Mouse (Mus musculus) neural tube, embryonic 11.5 days (tissue): Measurements from ENCODE around the gene Gm44511. TPM values are rescaled to one million over a fixed set of nuclear protein-coding genes. Genes with fewer than 3 reads are reported as not detected.
A peak's percentile ranks its signal among the peaks of the same experiment; 100 is the strongest.
"Not testable (repeated sequence)": the region's sequence is repeated elsewhere in the genome, so short reads cannot be mapped to it uniquely, and the experiment has no call there.

Experiments used
- ATAC-seq: fragments of 200-750 bp; cut with Nextera tagmentation; 2 replicates; pipeline ENCODE4 v1.8.0; 2017; ENCODE audit warnings: moderate number of reproducible peaks, mild to moderate bottlenecking, moderate TSS enrichment, moderate library complexity; ENCODE audit not compliant: insufficient read depth, low FRiP score, low TSS enrichment
- DNase-seq: peaks from one replicate; pipeline ENCODE4 v3.0.0-alpha.2; 2015; ENCODE audit warnings: low spot score
- H3K27ac ChIP-seq: fragments of 300-500 bp; sonication (generic); 2 replicates; pipeline ENCODE4 v1.5.1; 2014; ENCODE audit warnings: low read depth, mild to moderate bottlenecking, low read length
- H3K27me3 ChIP-seq: fragments of 300-500 bp; sonication (generic); 2 replicates; pipeline ENCODE4 v1.6.1; 2014; ENCODE audit warnings: mild to moderate bottlenecking, low read length, mixed read lengths; ENCODE audit not compliant: control insufficient read depth, insufficient read depth
- H3K36me3 ChIP-seq: fragments of 300-500 bp; sonication (generic); 2 replicates; pipeline ENCODE4 v1.6.1; 2014; ENCODE audit warnings: mild to moderate bottlenecking, low read length, moderate library complexity, mixed read lengths; ENCODE audit not compliant: control insufficient read depth, insufficient read depth
- H3K4me1 ChIP-seq: fragments of 300-500 bp; sonication (generic); 2 replicates; pipeline ENCODE4 v1.6.1; 2014; ENCODE audit warnings: low read length, mixed read lengths; ENCODE audit not compliant: control insufficient read depth, insufficient read depth
- H3K4me2 ChIP-seq: fragments of 300-500 bp; sonication (generic); 2 replicates; pipeline ENCODE4 v1.6.1; 2014; ENCODE audit warnings: low read depth, mild to moderate bottlenecking, moderate library complexity
- H3K4me3 ChIP-seq: fragments of 300-500 bp; sonication (generic); 2 replicates; pipeline ENCODE4 v1.5.1; 2014; ENCODE audit warnings: low read depth, low read length
- H3K9ac ChIP-seq: fragments of 300-500 bp; sonication (generic); 2 replicates; pipeline ENCODE4 v1.6.1; 2014; ENCODE audit warnings: mild to moderate bottlenecking, low read length
- H3K9me3 ChIP-seq: fragments of 300-500 bp; sonication (generic); 2 replicates; pipeline ENCODE4 v1.6.1; 2016; ENCODE audit warnings: low read length; ENCODE audit not compliant: control insufficient read depth
- WGBS: fragments of 180-500 bp; shearing (Covaris S2); extraction: QIAGEN DNeasy Blood & Tissue Kit; methylation state at CpG from one replicate; pipeline ENCODE4 v1.1.7; 2014; 5-methylcytosine and 5-hydroxymethylcytosine counted together
- polyA plus RNA-seq: library from polyadenylated mRNA; unstranded; fragments of >200 nt; fragmentation: Nextera tagmentation; extraction: Ambion mirVana; gene quantifications from 2 replicates; pipeline ENCODE4 v1.2.1, GENCODE M21; 2014

Gm44511 gene
- polyA plus RNA-seq, 1 experiment from 2014 or later = not detected

DNA sequence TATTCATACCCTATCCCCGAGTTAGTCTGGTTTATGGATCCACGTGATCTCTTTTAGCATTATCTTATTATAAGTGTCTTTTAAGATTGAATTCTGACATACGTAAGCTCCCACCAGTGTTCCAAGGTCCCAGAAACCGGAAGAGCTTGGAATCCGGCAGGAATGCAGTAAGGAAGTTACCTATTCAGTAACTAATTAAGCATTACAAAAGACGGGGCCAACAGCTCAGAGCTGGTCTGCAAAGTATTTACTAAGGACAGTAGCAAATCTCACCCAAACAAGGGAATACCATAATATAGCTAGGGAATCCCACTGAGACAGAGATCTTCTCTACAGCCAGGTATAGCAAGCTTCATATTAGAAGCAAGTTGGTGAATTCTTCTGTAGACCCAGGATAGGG lies 79.1 kb downstream of the Gm44511 start:
- H3K9me3 ChIP-seq, H3K9ac ChIP-seq, H3K4me2 ChIP-seq, H3K36me3 ChIP-seq, H3K4me3 ChIP-seq, H3K27ac ChIP-seq, H3K27me3 ChIP-seq, ATAC-seq, DNase-seq, H3K4me1 ChIP-seq: not testable (repeated sequence)
- 83% methylated on average over 6 of the region's 6 CpGs for WGBS

DNA sequence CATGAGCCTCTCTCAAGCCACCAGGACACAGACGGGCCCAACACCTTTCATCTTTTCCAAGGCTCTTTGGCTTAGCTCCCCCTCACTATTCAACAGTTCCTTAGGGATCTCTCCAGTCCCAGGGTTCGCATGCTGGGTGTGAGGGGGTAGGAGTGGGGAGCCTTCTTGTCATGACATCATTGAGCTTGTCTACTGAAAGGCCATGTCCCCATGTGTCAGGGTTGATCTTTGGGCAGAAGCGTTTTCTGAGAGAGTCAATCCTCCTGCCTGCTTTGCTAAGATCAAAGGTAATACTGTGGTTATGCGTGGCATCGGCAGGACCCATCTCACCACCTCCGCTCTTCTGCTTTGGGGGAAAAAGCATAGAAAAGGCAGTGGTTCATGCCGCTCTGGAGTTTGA lies 88.7 kb downstream of the Gm44511 start:
- Histone ChIP-seq H3K9ac (no peak overlapping the region), H3K4me3 (no peak overlapping the region), H3K36me3 (no peaks in the 10 kb centered on the region), H3K4me2 (no peak overlapping the region), H3K27me3 (no peaks in the 10 kb centered on the region), H3K27ac (no peak overlapping the region), H3K4me1 (no peaks in the 10 kb centered on the region), H3K9me3 (no peaks in the 10 kb centered on the region)
- DNase-seq = no peak
- ATAC-seq = no peak
- WGBS = 93% methylated on average over 7 of the region's 7 CpGs

DNA sequence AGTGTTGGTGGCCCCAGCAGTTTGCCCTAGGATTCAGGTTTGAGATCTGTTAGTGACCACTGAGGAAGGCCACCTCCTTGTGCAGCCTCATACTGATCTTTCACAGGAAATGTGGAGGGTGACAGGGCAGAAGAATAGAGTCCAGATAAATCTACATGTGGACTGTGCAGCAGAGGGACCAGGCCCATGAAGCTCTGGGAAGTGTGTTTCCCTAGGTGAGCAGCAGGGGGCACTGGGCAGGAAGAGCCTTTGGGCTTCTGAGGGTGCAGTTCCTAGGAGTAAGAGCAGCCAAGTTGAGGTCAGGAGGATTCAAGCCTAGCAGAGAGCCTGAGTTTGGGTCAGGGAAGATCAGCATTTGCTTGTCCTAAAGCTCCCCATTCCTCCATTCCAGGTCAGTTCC lies 90.0 kb downstream of the Gm44511 start:
- no peak overlapping the region for H3K9ac ChIP-seq
- DNase-seq (peak; percentile 15), ATAC-seq (no peak)
- no peaks in the 10 kb centered on the region for H3K27me3 ChIP-seq
- H3K4me3 ChIP-seq = no peak overlapping the region
- no peaks in the 10 kb centered on the region for H3K9me3 ChIP-seq
- H3K27ac ChIP-seq = no peak overlapping the region
- no peak overlapping the region for H3K4me2 ChIP-seq
- H3K4me1 ChIP-seq = no peaks in the 10 kb centered on the region
- H3K36me3 ChIP-seq = no peaks in the 10 kb centered on the region

DNA sequence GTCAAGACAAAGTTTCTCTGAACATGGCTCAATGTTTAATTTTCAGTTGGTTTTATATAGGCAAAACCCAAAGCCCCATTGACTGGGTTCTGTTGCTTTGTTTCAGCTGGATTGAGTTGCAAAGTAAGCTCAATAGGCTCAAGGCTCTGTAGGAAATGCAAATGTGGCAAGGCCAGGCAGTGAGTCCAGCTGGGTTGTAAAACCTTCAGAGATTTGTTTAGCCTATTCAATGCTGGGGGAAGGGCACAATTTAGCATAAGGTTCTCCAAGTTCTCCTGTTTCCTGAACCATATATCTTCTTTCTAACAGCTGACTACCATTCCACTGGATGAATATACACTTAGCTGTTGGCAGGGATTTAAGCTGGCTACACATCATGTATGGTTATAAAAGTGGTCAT lies 91.2 kb downstream of the Gm44511 start:
- Histone ChIP-seq H3K27me3 (no peaks in the 10 kb centered on the region), H3K4me2 (no peak overlapping the region), H3K9ac (no peak overlapping the region), H3K4me3 (no peak overlapping the region), H3K4me1 (no peaks in the 10 kb centered on the region), H3K9me3 (no peaks in the 10 kb centered on the region), H3K36me3 (no peaks in the 10 kb centered on the region), H3K27ac (no peak overlapping the region)
- no peak for DNase-seq
- ATAC-seq = peak; percentile 62; the same call in 1 of the 2 replicates

DNA sequence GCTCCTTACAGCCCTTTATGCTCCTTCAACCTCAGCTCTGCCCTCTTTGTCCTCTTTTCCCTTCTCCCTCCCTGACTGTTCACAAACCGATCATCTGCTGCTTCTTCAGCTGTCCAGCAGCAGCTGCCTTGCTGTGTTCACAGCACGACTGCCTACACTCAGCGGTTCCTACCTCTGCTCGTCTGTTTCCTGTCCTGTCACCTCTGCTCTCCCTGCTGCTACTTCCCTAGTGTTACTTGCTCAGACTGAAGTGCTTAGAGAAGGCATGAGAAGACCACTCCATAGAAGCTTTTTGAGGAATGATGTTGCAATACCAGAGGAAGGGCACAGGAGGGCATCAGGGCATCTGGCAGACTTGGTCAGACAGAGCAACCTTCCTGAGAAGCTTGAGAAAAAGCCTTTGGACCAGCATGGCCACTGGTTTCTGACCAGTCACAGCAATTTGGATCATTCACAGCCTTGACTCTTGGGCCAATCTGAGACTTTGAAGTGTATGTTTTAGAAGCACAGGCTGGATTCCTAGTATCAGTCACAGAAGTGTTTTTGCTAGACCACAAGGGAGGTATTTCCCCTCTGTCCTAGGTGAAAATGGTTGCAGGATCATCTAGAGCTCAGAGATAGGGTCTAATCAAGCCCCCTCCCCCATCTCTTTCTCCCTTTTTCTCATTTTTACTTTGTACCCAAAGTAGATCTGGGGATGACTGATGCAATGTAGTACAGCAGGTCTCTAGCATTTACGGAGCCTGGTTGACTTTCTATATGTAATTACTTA lies 92.0 kb downstream of the Gm44511 start:
- no peak overlapping the region for H3K27ac ChIP-seq

DNA sequence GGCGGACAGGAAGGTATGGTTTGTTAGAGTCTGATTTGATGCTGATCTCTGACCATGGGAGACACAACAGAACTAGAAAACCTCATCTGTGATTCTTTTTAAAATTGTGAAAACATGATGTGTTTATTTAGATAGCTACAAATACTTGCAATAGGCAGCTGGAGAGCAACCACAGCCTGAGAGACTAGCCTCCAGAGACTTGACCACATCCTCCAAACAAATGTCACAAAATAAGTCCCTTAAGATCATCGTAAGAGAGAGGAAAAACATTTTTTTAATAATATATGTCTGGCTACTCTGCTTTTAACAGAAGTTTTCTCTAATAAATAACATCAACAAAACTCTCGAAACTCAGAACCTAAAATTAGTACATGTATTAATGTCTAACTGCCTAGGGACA lies 94.1 kb downstream of the Gm44511 start:
- H3K27ac ChIP-seq = no peak overlapping the region
- no peak overlapping the region for H3K9ac ChIP-seq
- no peak overlapping the region for H3K4me3 ChIP-seq
- no peak for DNase-seq
- no peak for ATAC-seq
- 85% methylated on average over 3 of the region's 3 CpGs for WGBS
- H3K27me3 ChIP-seq = no peaks in the 10 kb centered on the region
- H3K36me3 ChIP-seq = no peaks in the 10 kb centered on the region
- no peaks in the 10 kb centered on the region for H3K4me1 ChIP-seq
- no peak overlapping the region for H3K4me2 ChIP-seq
- no peaks in the 10 kb centered on the region for H3K9me3 ChIP-seq

More for the DNA sequence above, 92.0 kb downstream of the Gm44511 start:
- Histone ChIP-seq H3K9ac (no peak overlapping the region), H3K9me3 (no peaks in the 10 kb centered on the region), H3K4me3 (no peak overlapping the region), H3K36me3 (no peaks in the 10 kb centered on the region), H3K27me3 (no peaks in the 10 kb centered on the region), H3K4me2 (no peak overlapping the region), H3K4me1 (no peaks in the 10 kb centered on the region)
- 55% methylated on average over 5 of the region's 5 CpGs for WGBS
- ATAC-seq (no peak), DNase-seq (no peak)

Other genes with a start within 250 kb of the Gm44511 start
- gene A2ml1, start 244.7 kb downstream of the Gm44511 start, polyA plus RNA-seq = not detected in 2 replicates
- gene Klrb1a, start 202.8 kb downstream of the Gm44511 start, polyA plus RNA-seq = not detected in 2 replicates
- gene Clec2h, start 163.9 kb downstream of the Gm44511 start, polyA plus RNA-seq = not detected in 2 replicates
- gene Klrb1, start 103.3 kb downstream of the Gm44511 start, polyA plus RNA-seq = not detected in 2 replicates
- gene Klrb1c, start 37.1 kb downstream of the Gm44511 start, polyA plus RNA-seq = not detected in 2 replicates
- gene Klrb1b, start within 50 bp of the Gm44511 start, polyA plus RNA-seq = 0.16 TPM in 1 of 2 replicates, not detected in the other
- not detected in 2 replicates for gene Clec2i, start 61.3 kb upstream of the Gm44511 start, polyA plus RNA-seq
- 0.58 and 1.3 TPM in 2 replicates for gene BC035044, start 64.8 kb upstream of the Gm44511 start, polyA plus RNA-seq
- not detected in 2 replicates for gene Clec2g, start 108.1 kb upstream of the Gm44511 start, polyA plus RNA-seq
- 0.70 and 1.4 TPM in 2 replicates for gene Klrb1f, start 219.6 kb upstream of the Gm44511 start, polyA plus RNA-seq